Mouse (Mus musculus): ENCODE results near the gene Zfand4.

Zfand4 gene

GRCm38 (mm10) chr6:116371500-116371899 is 107.5 kb downstream of the Zfand4 start:
- DNase-seq (ENCODE audit: low spot score in 2 of 2): no peak

GRCm38 (mm10) chr6:116374136-116374535 is 110.1 kb downstream of the Zfand4 start:
- DNase-seq (ENCODE audit: low spot score in 2 of 2): no peak

- no peak for DNase-seq (ENCODE audit: low spot score in 2 of 2)
Measured at GRCm38 (mm10) chr6:116374618-116375017, 110.6 kb downstream of the Zfand4 start.

- no peak for DNase-seq (ENCODE audit: low spot score in 2 of 2)
Measured at GRCm38 (mm10) chr6:116378892-116379291, 114.9 kb downstream of the Zfand4 start.

Measured in frontal cortex, postnatal 10 days (tissue).